Mouse (Mus musculus) c-Kit-negative CD71-positive TER-119-positive erythroid progenitor cells, embryonic 14.5 days (primary cell): Measurements from ENCODE around the gene Hspa2.

Experiments
- DNase-seq: peaks from one replicate; pipeline ENCODE4 v3.0.0-alpha.2; 2013; ENCODE audit warnings: low read depth, low spot score

Gene Hspa2

GRCm38 (mm10) chr12:76377726-76378125 is 26.2 kb upstream of the Hspa2 start:
- DNase-seq: no peak

DNA sequence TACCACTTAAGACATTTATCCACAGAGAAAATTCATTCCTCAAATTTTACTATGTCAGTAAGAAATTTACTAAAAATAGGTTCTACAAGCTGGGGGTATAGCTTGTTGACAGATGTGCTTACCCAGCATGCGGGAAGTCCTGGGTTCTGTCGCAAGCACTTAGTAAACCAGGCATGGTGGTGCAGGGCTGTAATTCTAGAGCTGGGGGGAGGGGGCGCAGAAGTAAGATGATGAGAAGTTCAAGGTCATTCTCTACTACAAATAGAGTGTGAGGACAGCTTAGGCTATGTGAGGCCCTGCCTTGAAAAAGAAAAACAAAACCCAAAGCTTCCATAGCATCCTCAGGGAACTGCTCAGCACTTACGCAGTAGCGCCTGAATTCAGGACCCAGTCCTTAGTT is 25.4 kb upstream of the Hspa2 start:
- DNase-seq: no peak

DNA sequence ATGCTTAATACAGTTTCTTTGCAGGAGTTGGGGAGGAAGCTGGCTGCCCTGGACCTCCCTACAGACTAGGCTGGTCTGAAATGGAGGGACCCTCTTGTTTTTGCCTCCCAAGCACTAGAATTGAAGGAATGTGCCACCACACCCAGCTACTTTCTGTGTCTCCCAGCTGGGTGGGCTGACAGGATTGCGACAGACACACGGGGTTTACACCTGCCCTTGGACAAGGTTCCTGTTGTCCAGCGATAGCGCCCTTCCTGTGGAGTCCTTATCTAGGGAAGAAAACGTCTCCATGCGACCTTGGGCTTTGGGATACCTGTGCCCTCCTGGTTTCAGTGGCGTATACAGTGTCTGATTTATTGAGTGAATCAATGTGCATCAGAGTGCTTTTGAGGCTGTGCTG is 23.8 kb upstream of the Hspa2 start:
- no peak for DNase-seq

DNA sequence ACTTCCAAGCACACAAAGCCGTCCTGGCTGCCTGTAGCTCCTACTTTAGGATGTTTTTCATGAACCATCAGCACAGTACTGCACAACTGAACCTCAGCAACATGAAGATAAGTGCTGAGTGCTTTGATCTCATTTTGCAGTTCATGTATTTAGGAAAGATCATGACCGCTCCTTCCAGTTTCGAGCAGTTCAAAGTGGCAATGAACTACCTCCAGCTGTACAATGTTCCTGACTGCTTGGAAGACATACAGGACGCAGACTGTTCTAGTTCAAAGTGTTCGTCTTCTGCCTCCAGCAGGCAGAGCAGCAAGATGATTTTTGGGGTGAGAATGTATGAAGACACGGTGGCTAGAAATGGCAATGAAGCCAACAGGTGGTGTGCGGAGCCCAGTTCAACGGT is 18.6 kb upstream of the Hspa2 start:
- DNase-seq: no peak

- no peak for DNase-seq
Observed at GRCm38 (mm10) chr12:76388794-76389193, 15.2 kb upstream of the Hspa2 start.

- DNase-seq: no peak
Observed at GRCm38 (mm10) chr12:76391595-76392271, 12.2 kb upstream of the Hspa2 start.

DNA sequence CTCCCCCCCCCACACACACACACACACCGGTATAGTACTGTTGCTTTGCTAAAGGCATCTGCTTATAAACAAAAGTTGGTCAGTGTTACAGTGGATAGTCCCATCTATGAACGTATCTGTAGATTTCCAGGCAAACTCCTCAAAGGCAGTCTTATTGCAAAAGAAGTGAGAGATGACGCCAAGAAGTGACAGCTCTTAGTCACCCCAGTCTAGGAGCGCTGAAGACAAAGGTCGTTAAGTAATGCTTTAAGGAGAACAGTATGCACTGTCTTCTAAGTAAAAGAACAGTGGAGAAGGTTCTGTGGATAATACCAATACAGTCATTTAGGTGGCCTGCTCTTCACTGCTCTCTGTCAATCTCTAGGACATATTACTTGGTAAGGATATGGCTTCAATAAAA is 11.0 kb upstream of the Hspa2 start:
- DNase-seq: no peak

- DNase-seq: no peak
Observed at GRCm38 (mm10) chr12:76397281-76397680, 6.7 kb upstream of the Hspa2 start.

GRCm38 (mm10) chr12:76401674-76402073 is 2.3 kb upstream of the Hspa2 start:
- no peak for DNase-seq

GRCm38 (mm10) chr12:76402991-76403885 is 738 bp upstream of the Hspa2 start:
- DNase-seq: peak; percentile 51

DNA sequence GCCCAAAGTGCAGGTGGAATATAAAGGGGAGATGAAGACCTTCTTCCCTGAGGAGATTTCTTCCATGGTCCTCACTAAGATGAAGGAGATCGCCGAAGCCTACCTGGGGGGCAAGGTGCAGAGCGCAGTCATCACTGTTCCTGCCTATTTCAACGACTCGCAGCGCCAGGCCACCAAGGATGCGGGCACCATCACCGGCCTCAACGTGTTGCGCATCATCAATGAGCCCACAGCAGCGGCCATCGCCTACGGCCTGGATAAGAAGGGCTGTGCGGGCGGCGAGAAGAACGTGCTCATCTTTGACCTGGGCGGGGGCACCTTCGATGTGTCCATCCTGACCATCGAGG is 833 bp downstream of the Hspa2 start:
- no peak for DNase-seq

DNA sequence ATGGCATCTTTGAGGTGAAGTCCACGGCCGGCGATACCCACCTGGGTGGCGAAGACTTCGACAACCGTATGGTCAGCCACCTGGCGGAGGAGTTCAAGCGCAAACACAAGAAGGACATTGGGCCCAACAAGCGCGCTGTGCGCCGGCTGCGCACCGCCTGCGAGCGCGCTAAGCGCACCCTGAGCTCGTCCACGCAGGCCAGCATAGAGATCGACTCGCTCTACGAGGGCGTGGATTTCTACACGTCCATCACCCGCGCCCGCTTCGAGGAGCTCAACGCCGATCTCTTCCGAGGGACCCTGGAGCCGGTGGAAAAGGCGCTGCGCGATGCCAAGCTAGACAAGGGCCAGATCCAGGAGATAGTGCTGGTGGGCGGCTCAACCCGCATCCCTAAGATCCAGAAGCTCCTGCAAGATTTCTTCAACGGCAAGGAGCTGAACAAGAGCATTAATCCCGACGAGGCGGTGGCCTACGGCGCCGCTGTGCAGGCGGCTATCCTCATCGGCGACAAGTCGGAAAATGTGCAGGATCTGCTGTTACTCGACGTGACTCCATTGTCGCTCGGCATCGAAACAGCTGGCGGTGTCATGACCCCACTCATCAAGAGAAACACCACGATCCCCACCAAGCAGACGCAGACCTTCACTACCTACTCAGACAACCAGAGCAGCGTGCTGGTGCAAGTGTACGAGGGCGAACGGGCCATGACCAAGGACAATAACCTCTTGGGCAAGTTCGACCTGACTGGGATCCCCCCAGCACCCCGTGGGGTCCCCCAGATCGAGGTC is 1.4 kb downstream of the Hspa2 start:
- no peak for DNase-seq

- DNase-seq: no peak
Observed at GRCm38 (mm10) chr12:76405971-76406370, 2.0 kb downstream of the Hspa2 start.

DNA sequence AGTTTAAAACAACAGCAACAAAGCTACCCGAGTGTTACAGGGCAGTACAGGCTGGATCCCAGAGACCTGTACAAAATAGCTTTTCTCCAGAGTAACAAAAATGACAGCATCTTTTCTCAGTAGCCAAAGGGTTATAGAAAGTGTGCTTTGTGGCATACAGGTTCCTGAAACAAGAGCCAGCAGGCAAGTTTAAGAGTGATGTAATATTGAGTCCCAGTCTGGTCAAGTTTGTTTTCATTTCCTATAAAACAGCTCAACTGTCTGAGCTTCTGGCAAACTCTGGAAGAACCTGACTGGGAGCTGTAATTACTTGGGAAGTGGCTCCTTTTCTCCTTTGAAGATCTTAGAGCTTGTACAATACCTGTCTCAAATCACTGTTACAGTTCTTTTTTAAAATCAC is 3.2 kb downstream of the Hspa2 start:
- DNase-seq: no peak

DNA sequence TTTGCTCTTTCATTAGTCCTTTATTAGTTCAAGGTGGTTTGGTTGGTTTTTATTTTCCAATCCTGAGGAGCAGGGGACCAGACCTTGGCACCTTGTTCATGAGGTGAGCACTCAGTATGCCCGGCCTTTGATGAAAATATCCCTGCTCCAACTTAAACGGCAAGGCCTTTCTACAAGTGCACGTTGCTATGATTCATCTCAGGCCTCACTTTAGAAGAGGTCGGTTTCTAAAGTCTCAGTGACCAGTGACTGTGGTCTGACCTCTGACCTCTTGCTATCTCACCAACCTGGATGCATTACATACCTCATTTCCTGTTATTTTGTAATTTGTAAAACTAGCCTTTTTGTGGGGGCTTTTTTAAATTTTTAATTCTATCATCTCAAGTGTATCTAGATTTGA is 5.2 kb downstream of the Hspa2 start:
- DNase-seq: no peak

- no peak for DNase-seq
Observed at GRCm38 (mm10) chr12:76415383-76416010, 11.5 kb downstream of the Hspa2 start.

GRCm38 (mm10) chr12:76417433-76417854 is 13.5 kb downstream of the Hspa2 start, which contains the start of gene Ppp1r36:
Gene Ppp1r36 (plus strand): TSS chr12:76417538.
- no peak for DNase-seq

DNA sequence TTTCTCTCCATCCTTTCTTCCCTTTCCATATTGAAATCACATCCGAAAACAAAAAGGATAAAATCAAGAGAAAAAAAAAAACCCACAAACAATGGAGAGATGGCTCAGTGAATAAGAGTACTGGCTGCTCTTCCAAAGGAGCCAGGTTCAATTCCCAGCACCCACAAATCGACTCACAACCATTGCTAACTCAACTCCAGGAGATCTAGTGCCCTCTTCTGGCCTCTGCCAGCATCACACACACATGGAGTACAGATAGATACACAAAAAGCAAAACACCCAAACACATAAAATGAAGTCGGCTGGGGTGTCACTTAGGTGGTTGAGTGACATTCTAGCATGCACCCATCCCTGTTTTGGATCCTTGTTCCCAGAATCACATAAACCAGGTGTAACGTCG is 14.4 kb downstream of the Hspa2 start:
- no peak for DNase-seq

DNA sequence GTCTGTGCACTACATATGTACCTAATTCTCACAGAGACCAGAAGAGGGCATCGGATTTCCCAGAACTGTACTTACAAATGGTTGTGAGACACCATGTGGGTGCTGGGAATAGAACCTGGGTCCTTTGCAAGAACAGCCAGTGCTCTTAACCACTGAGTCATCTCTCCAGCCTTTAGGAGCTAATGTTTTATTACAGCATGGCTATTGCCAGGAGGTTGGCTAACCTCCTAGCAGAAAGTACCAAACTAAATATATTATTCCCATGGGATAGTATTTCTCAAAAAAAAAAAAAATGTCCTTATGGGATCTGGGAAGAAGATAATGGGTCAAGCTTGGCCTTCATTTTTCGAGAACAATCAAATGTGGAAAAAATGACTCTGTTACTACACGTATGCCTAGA is 21.3 kb downstream of the Hspa2 start:
- DNase-seq: no peak

- no peak for DNase-seq
Observed at GRCm38 (mm10) chr12:76427546-76427945, 23.6 kb downstream of the Hspa2 start.

DNA sequence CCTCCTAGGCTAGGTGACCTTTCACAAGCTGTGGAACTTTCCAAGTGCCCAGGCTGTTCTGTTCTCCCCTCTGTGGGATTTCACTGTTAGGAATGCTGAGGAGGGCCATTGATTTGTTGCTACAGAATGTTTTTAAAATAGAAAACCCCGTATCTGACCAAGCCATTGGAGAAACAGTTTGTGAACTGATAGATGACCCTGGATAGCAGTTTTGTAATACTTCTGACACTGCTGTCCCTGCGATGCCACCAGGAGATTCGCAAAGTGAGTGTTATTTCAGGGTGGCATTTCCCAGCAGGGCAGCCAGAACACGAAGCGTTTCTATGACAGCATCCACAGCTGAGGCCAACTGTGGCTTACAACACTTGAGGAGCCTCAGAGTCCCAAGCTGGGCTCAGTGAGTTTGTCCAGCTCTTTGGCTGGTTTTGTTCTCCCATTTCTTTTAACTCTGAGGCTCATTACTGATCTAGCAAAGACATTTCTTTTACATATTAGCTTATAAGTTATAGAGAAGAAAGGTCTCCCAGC is 27.0 kb downstream of the Hspa2 start:
- no peak for DNase-seq

DNA sequence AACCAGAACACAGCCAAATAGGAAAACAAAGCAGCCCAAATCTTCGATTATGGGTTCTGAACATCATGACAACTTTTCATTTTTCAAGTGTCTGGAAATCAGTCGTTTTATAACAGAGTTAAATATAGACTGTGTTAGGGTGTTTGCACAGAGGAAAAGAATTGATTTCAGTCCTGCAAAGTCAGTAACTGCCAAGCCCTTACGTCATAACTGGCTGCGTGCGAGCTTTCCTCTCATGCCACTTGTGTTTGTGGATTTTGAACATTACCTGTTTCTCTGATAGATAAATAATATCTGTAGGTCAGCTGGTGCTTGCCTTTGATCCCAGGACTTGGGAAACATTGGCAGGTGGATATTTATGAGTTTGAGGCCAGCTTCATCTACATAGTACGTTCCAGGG is 27.5 kb downstream of the Hspa2 start:
- no peak for DNase-seq
